Comparison of ENCODE assay signal across 26 mouse cellular contexts in genomic region chr7:109975966-109976715, GRCm38 (mm10). TPM values are rescaled to one million over a fixed set of nuclear protein-coding genes. Genes with fewer than 3 reads are reported as not detected.
DNase-seq lines count a peak whose midpoint lies in the region; TF ChIP-seq lines count a peak whose summit lies in the region.
"Had no signal": no experiment of that assay in that cellular context is flagged by ENCODE, and none has a peak within 500 bp of the region (broad histone marks: within the 10 kb centered on the region; RNA-seq: fewer than 3 reads in every experiment).

No protein-coding gene starts in this region.

- H3K4me1 ChIP-seq in cerebellum, adult 2 months (ENCODE audit: control insufficient read depth, insufficient read depth, low read length): peaks cover 8% of the 10 kb centered on the region; the same call in 1 of the 2 replicates
- H3K4me1 ChIP-seq: embryonic facial prominence, embryonic 12.5 days; heart, embryonic 12.5 days; hindbrain, embryonic 13.5 days; liver, embryonic 12.5 days; midbrain, embryonic 13.5 days; neural tube, embryonic 15.5 days; stomach, embryonic 15.5 days had no signal

- TF ChIP-seq CTCF in cerebellum, adult 2 months (IDR thresholded peaks at IDR 0.05; ENCODE audit: borderline replicate concordance, insufficient read depth, low read depth, low read length): no peak

- intact Hi-C loops in gastrocnemius, postnatal 14 days (cut with DNase I; ENCODE audit: low total_unique reads): loop anchor here (10.0 kb wide), 1 partner anchor 59 kb away; no protein-coding TSS in a partner anchor

- peak; percentile 13 for DNase-seq in gastrocnemius, adult 18-20 months (ENCODE audit: low spot score)
- no peak for DNase-seq in gastrocnemius, postnatal 14 days
- peak; percentile 95 for DNase-seq in brain, adult 2 months (ENCODE audit: low read depth, low spot score)
- DNase-seq in cerebellum, adult 2 months: peak; percentile 67 to 87
- DNase-seq in cerebellum, postnatal 25 days: peak; percentile 67 to 76
- DNase-seq in kidney, postnatal 10 days: no peak
- DNase-seq: adrenal gland, postnatal 25 days; B cell, adult 2 months; embryo, embryonic 11 days; gastrocnemius, postnatal 25 days; heart, adult 2 months; heart, postnatal 4 days; kidney, adult 9 months; kidney, postnatal 14 days; layer of hippocampus, adult 9-11 months; liver, postnatal 0 days; retina, postnatal 1 day; right cerebral cortex, postnatal 14 days had no signal

- H3K4me3 ChIP-seq in cerebellum, adult 2 months (replicated peaks; ENCODE audit: insufficient read depth, low read depth, low read length): no peak overlapping the region
- H3K4me3 ChIP-seq: embryonic facial prominence, embryonic 12.5 days; heart, adult 2 months; heart, embryonic 12.5 days; hindbrain, embryonic 13.5 days; liver, embryonic 12.5 days; midbrain, embryonic 13.5 days; neural tube, embryonic 15.5 days; stomach, embryonic 15.5 days had no signal

- H3K27ac ChIP-seq in cerebellum, adult 2 months (ENCODE audit: insufficient read depth, low read length): peak overlapping the region; percentile 91
- H3K27ac ChIP-seq: embryonic facial prominence, embryonic 12.5 days; heart, adult 2 months; hindbrain, embryonic 13.5 days; liver, embryonic 12.5 days; macrophage; midbrain, embryonic 13.5 days; neural tube, embryonic 15.5 days; stomach, embryonic 15.5 days had no signal

- 14% methylated on average over 6 of the region's 6 CpGs for WGBS in cerebellum, adult 2 months

- H3K27me3 ChIP-seq in cerebellum, adult 2 months (ENCODE audit: control insufficient read depth, insufficient read depth, low read length): no peaks in the 10 kb centered on the region
- H3K27me3 ChIP-seq: embryonic facial prominence, embryonic 12.5 days; heart, embryonic 12.5 days; hindbrain, embryonic 13.5 days; liver, embryonic 12.5 days; midbrain, embryonic 13.5 days; neural tube, embryonic 15.5 days; stomach, embryonic 15.5 days had no signal

- TF ChIP-seq POLR2A in cerebellum, adult 2 months (IDR thresholded peaks at IDR 0.05; ENCODE audit: borderline replicate concordance, insufficient read depth, low read length): no peak

RNA-seq across cellular contexts. Expression of gene Tmem41b, which starts 10.6 kb away (rescaled TPM):
- 10 to 100 TPM; 23.3 to 26.9 TPM for total RNA-seq in gastrocnemius, adult 18-20 months (2021)
- total RNA-seq in gastrocnemius, postnatal 14 days (2021): 10 to 100 TPM; 28.8 to 32.6 TPM
- 61.8 and 66.0 TPM in 2 replicates for polyA plus RNA-seq in cerebellum, adult 2 months (2012; rRNA removed)

RNA-seq across cellular contexts. Expression of gene Dennd5a, which starts 15.9 kb away (rescaled TPM):
- 10 to 100 TPM; 36.2 to 47.5 TPM for total RNA-seq in gastrocnemius, adult 18-20 months (2021)
- 10 to 100 TPM; 50.2 to 57.4 TPM for total RNA-seq in gastrocnemius, postnatal 14 days (2021)
- polyA plus RNA-seq in cerebellum, adult 2 months (2012; rRNA removed): 270 TPM in 2 replicates

RNA-seq across cellular contexts. Expression of gene Ipo7, which starts 41.9 kb away (rescaled TPM):
- 10 to 100 TPM; 88.3 to 92.0 TPM for total RNA-seq in gastrocnemius, adult 18-20 months (2021)
- 10 to 100 TPM; 68.5 to 68.6 TPM for total RNA-seq in gastrocnemius, postnatal 14 days (2021)
- polyA plus RNA-seq in cerebellum, adult 2 months (2012; rRNA removed): 46.5 and 50.8 TPM in 2 replicates

Comparison
In these comparisons a context has a peak if more than half of its experiments do, and no peak if none do; other contexts are left out.
1. DNase-seq: peak in gastrocnemius, adult 18-20 months (single experiment), brain, adult 2 months (single experiment), cerebellum, adult 2 months (2 of 2) and cerebellum, postnatal 25 days (2 of 2); none in gastrocnemius, postnatal 14 days (single experiment) and kidney, postnatal 10 days (single experiment).